Mouse (Mus musculus): ENCODE measurements around the gene Ptcd1.
A peak's percentile ranks its signal among the peaks of the same experiment; 100 is the strongest.

DNA sequence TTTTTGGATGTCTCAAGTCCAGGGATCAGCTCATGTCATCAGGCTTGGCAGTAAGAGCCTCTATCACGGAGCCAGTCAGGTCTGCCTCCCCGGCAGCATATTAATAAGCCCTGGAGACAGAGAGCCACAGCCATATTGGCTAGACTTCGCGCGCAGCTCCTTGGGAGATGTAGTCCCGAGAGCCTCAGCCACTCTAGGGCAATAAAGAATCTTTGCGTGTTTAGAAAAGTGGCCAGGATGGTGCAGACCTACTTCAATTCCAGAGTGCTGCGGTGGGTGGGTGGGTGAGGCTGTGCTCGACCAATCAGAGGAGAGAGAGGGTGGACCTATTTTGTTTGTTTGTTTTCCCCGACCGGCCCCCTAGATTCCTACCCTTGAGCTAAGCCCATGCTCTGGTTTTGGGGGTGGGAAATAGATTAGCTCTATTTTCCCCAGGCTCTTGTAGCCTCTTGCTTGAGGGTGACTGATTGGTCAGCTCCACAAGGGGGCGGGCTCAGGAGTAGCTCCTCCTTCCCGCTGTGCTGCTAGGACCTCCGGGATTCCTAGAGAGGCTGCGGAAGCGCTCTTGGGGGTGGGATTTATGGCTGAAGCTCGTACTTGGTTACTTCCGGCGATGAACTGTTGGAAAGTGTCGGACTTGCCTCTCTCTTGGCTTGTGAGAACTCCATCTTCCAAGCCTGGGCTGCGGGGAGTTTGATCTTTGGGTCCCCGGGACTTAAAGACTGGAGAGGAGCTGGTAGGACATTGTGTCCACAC, 37.2 kb upstream of the Ptcd1 start, which contains the start of gene Zkscan5:
- TF ChIP-seq CTCF (IDR thresholded peaks at IDR 0.05; ENCODE audit: extremely low read depth, insufficient read depth, insufficient read length, insufficient replicate concordance) (no peak), POLR2A (IDR thresholded peaks at IDR 0.05; ENCODE audit: low read depth, low read length) (peak; percentile 51)
